Mouse (Mus musculus) forebrain, embryonic 10.5 days (tissue): ENCODE results near the gene Ccdc163. TPM values are rescaled to one million over a fixed set of nuclear protein-coding genes. Genes with fewer than 3 reads are reported as not detected.

ENCODE experiments used
- DNase-seq: peaks from one replicate; pipeline ENCODE4 v3.0.0-alpha.2; 2017; ENCODE audit warnings: low spot score; ENCODE audit errors: extremely low spot score
- H3K27ac ChIP-seq: fragments of 300-500 bp; sonication (generic); 2 replicates; pipeline ENCODE4 v1.5.1; 2016; ENCODE audit warnings: mild to moderate bottlenecking
- H3K27me3 ChIP-seq: fragments of 300-500 bp; sonication (generic); 2 replicates; pipeline ENCODE4 v1.6.1; 2016; ENCODE audit warnings: mild to moderate bottlenecking; ENCODE audit not compliant: poor library complexity, severe bottlenecking
- H3K36me3 ChIP-seq: fragments of 300-500 bp; sonication (generic); replicated peaks from 2 replicates; pipeline ENCODE4 v1.6.1; 2016; ENCODE audit warnings: mild to moderate bottlenecking, moderate library complexity
- H3K4me1 ChIP-seq: fragments of 300-500 bp; sonication (generic); 2 replicates; pipeline ENCODE4 v1.6.1; 2016
- H3K4me3 ChIP-seq: fragments of 300-500 bp; sonication (generic); 2 replicates; pipeline ENCODE4 v1.5.1; 2016; ENCODE audit warnings: mild to moderate bottlenecking, moderate library complexity
- H3K9me3 ChIP-seq: fragments of 300-500 bp; sonication (generic); 2 replicates; pipeline ENCODE4 v1.6.1; 2016; ENCODE audit warnings: mild to moderate bottlenecking, moderate library complexity
- WGBS: fragments of 180-500 bp; shearing (Covaris S2); methylation state at CpG from one replicate; pipeline ENCODE4 v1.1.7; 2016; 5-methylcytosine and 5-hydroxymethylcytosine counted together
- polyA plus RNA-seq: library from polyadenylated mRNA; unstranded; fragments of >200 nt; fragmentation: Nextera tagmentation; extraction: Ambion mirVana; gene quantifications from 2 replicates; pipeline ENCODE4 v1.2.1, GENCODE M21; 2016

Ccdc163 gene
- polyA plus RNA-seq, 1 experiment from 2014 or later = 31.5 TPM

DNA sequence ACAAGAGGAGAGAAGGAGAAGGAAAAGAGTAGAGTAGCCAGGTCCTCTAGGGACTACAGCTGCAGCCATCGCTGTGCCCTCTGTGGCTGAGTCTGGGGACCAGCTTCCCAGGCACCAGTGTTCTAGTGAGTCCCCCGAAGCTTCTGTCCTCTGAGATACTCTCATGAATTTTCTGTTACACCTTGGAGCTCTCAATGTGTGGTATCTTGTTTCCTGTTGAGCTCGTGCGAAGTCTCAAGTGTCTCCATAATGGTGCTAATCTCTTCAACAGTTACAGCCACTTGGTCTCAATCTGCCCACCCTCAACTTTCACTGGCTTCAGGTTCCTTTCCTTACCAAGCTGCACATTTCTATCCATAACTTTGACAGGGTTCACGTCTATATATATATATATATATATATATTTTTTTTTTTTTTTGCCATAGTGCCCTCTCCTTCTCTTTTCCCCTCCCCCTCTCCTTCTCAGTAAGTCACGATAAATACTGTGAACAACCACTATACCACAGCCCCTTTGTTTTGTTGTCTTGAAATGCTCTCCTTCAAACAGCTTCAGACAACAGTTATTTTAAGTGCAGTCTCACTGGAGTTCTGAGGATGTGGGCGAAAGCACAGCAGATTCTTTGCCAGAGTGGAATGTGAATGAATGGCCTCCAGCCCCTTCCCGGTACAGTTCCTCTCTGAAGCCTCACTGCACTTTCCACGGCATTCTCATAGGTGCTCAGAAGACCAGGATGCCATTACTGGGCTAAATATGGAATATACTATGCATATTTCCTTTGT lies 30.9 kb downstream of the Ccdc163 start:
- Histone ChIP-seq H3K27ac (no peak overlapping the region), H3K27me3 (no peaks in the 10 kb centered on the region), H3K4me3 (no peak overlapping the region), H3K9me3 (no peaks in the 10 kb centered on the region), H3K36me3 (0 out of 2 replicates have a peak, but pooled peaks cover 4% of the 10 kb centered on the region), H3K4me1 (no peaks in the 10 kb centered on the region)
- DNase-seq = no peak
- 89% methylated on average over 9 of the region's 9 CpGs for WGBS

DNA sequence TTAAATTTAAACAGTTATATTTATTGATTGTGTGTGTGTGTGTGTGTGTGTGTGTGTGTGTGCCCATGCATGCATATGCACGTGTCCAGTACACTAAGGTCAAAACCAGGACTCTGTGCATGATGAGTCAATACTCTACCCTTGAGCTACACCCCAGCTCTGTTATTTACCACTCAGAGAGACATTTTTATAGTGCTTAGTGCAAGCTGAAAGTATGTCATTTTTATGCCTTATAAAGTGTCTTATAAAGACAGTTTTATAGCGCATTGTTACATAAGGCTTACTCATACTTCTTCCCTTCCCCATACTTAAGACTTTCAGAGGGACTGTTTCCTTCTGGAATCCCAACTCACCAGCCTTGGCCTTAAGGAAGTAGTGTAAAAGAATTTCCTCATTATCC lies 41.4 kb downstream of the Ccdc163 start:
- Histone ChIP-seq H3K9me3 (no peaks in the 10 kb centered on the region), H3K36me3 (no peaks in the 10 kb centered on the region), H3K4me1 (no peaks in the 10 kb centered on the region), H3K4me3 (no peak overlapping the region), H3K27me3 (no peaks in the 10 kb centered on the region), H3K27ac (no peak overlapping the region)
- 93% methylated on average over 2 of the region's 2 CpGs for whole genome bisulfite sequencing
- DNase-seq = no peak

DNA sequence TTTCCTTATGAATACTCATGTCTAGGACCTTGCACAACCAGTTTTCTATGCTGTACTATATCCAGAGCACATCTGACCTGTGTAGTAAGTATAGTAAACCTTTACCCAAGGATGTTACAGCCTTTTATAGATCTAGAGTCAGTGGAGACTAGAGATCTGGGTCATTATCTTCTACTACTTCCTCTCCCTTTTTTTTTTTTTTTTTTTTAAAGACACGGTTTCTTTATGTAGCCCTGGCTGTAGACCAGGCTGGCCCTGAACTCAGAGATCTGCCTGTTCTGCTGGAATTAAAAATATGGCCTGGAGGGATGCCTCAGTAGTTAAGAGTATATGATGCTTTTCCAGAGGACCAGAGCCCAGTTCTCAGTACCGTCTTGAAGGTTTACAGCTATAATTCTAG lies 53.6 kb downstream of the Ccdc163 start:
- 87% methylated on average over 2 of the region's 2 CpGs for WGBS
- Histone ChIP-seq H3K27ac (no peak overlapping the region), H3K9me3 (no peaks in the 10 kb centered on the region), H3K4me3 (no peak overlapping the region), H3K36me3 (no peaks in the 10 kb centered on the region), H3K4me1 (no peaks in the 10 kb centered on the region), H3K27me3 (no peaks in the 10 kb centered on the region)
- no peak for DNase-seq

DNA sequence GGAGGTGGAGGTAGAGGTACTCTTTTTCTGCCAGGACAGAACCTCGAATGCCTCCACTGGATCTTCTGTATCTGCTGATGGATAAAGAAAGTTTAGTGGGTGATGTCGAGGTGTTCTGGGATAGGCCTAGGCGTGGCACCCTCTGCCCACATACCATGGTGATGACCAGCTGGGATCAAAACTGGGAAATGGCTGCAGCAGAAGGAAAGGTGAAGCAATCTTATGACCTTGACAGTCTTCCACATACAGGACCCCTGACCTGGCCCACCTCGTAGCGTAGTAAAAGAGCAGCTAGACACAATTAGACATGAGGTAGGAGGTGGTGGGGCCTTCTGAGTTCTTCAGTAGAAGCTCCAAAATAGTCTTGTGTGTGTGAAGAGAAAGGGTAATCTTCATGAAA lies 55.7 kb downstream of the Ccdc163 start:
- H3K9me3 ChIP-seq = no peaks in the 10 kb centered on the region
- no peaks in the 10 kb centered on the region for H3K27me3 ChIP-seq
- no peak overlapping the region for H3K27ac ChIP-seq
- H3K36me3 ChIP-seq = no peaks in the 10 kb centered on the region
- no peak for DNase-seq
- WGBS = 88% methylated on average over 5 of the region's 5 CpGs
- H3K4me1 ChIP-seq = no peaks in the 10 kb centered on the region
- no peak overlapping the region for H3K4me3 ChIP-seq

DNA sequence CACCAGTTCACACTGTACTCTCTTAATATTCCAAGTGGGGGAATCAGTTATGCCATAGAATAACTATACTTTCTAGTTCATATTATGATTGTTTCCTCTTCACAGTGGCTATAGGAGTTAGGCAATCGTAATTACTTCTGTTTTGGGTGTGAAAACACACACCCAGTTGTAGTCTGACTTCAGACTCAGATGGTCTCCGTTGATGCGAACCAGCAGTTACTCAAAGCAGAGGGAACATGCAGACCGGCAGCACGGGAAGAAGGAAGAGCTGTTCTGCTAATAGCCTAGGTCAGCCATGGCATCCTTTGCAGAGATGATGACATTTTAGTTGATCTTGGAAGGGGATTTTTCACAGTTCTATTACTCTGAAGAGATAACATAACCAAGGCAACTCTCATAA lies 60.2 kb downstream of the Ccdc163 start:
- no peaks in the 10 kb centered on the region for H3K9me3 ChIP-seq
- no peak overlapping the region for H3K4me3 ChIP-seq
- no peaks in the 10 kb centered on the region for H3K27me3 ChIP-seq
- H3K4me1 ChIP-seq = no peaks in the 10 kb centered on the region
- no peak overlapping the region for H3K27ac ChIP-seq
- no peaks in the 10 kb centered on the region for H3K36me3 ChIP-seq
- no peak for DNase-seq
- WGBS = 85% methylated on average over 5 of the region's 5 CpGs

DNA sequence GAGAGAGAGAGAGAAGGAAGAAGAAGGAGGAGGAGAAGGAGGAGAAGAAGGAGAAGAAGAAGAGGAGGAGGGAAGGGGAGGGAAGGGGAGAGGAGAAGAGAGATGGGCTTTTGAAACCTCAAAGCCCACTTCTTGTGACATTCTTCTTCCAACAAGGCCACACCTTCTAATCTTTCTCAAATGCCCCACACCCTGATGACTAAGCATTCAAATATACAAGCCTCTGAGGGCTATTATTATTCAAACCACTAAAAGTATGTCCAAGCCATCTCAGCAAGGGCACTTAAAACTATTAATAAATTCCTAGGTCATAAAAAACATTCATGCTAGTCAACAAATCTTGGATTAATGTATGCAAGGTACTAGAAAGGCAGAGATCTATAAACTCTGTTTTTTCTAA lies 60.8 kb downstream of the Ccdc163 start:
- H3K4me1 ChIP-seq = no peaks in the 10 kb centered on the region
- no peak for DNase-seq
- no peaks in the 10 kb centered on the region for H3K36me3 ChIP-seq
- H3K27ac ChIP-seq = no peak overlapping the region
- no peaks in the 10 kb centered on the region for H3K9me3 ChIP-seq
- H3K4me3 ChIP-seq = no peak overlapping the region
- H3K27me3 ChIP-seq = no peaks in the 10 kb centered on the region

DNA sequence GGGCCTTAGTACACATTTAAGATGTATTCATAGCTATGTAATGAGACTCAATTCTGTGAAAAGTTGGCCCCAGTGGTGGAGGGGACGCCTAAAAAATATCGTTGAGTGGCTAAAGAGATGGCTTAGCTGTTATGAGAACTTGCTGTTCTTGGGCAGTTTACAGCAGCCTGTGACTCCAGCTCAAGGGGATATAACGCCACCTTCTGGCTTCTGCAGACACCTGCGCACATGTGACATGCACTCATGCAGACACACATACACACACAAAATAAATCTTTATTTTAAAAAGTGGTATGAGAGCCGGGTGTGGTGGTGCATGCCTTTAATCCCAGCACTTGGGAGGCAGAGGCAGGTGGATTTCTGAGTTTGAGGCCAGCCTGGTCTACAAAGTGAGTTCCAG lies 68.1 kb downstream of the Ccdc163 start:
- WGBS = 90% methylated on average over 5 of the region's 5 CpGs

DNA sequence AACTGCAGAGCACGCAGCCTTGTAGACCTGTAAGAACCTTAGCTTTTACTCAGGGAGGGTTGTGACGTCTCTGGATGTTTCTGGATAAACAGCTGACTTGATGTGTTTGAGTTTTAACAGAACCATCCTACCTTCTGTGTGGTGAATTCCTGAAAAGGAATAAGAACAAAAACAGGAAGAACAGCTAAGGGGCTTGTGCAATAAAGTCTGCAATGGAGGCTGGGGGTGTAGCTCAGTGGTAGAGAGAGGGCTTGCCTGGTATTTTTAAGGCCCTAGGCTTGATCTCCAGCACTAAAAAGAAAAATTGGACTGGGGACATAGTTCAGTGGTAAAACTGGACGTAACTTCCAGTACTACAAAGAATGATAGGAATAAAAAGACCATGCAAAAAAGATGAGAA lies 68.8 kb downstream of the Ccdc163 start:
- Histone ChIP-seq H3K36me3 (no peaks in the 10 kb centered on the region), H3K27me3 (0 out of 2 replicates have a peak, but pooled peaks cover 7% of the 10 kb centered on the region), H3K9me3 (no peaks in the 10 kb centered on the region), H3K27ac (no peak overlapping the region), H3K4me3 (no peak overlapping the region), H3K4me1 (peaks cover 11% of the 10 kb centered on the region)
- WGBS = 91% methylated on average over 3 of the region's 3 CpGs
- no peak for DNase-seq

More for the DNA sequence above, 68.1 kb downstream of the Ccdc163 start:
- no peak overlapping the region for H3K4me3 ChIP-seq
- no peak for DNase-seq
- H3K4me1 ChIP-seq = peaks cover 4% of the 10 kb centered on the region
- H3K27me3 ChIP-seq = 0 out of 2 replicates have a peak, but pooled peaks cover 4% of the 10 kb centered on the region
- H3K36me3 ChIP-seq = no peaks in the 10 kb centered on the region
- no peaks in the 10 kb centered on the region for H3K9me3 ChIP-seq
- H3K27ac ChIP-seq = no peak overlapping the region

DNA sequence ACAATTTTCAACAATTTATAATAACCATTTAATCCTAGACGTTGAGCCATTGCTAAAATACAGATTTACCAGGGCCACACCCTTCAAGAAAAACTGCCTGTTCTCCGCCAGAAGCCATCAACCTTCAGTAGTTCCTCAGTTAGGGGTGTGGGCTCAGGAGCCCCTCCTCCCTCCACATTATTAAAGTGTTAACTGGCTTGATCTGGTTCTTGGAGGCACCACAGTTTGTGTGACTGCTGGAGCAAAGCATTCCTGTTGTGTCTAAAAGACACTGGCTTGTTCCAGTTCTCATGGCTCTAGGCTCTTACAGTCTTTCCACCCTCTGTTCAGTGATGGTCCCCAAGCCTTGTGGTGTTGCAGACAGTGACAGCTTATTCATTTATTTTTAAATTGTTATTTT lies 72.2 kb downstream of the Ccdc163 start:
- H3K4me3 ChIP-seq = no peak overlapping the region
- no peak for DNase-seq
- H3K27me3 ChIP-seq = 0 out of 2 replicates have a peak, but pooled peaks cover 7% of the 10 kb centered on the region
- peaks cover 20% of the 10 kb centered on the region for H3K4me1 ChIP-seq
- H3K9me3 ChIP-seq = no peaks in the 10 kb centered on the region
- H3K27ac ChIP-seq = no peak overlapping the region
- no peaks in the 10 kb centered on the region for H3K36me3 ChIP-seq
- WGBS = 76% methylated on average over 2 of the region's 2 CpGs

DNA sequence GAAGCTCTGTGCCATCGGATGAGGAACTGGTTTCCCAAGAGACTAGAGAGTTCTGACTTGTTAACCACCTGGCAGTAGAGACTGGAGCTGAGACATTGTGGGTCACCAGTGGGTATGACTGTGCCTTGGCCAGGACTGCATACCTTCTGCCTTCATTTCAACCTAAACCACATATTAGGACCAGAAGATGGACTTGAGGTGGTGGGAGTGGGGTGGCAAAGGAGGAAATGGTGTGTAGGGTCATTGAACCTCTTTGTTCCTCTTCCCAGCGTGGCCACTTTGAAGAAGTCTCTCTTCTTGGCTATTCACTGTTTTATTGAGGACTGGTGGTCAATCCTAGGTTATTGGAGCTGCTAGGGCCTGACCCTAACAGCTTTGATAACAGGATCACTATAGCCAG lies 73.1 kb downstream of the Ccdc163 start:
- Histone ChIP-seq H3K36me3 (no peaks in the 10 kb centered on the region), H3K9me3 (peaks cover 4% of the 10 kb centered on the region; the same call in 1 of the 2 replicates), H3K4me1 (peaks cover 20% of the 10 kb centered on the region), H3K4me3 (no peak overlapping the region), H3K27me3 (0 out of 2 replicates have a peak, but pooled peaks cover 7% of the 10 kb centered on the region), H3K27ac (no peak overlapping the region)
- 51% methylated on average over 2 of the region's 2 CpGs for WGBS
- no peak for DNase-seq

DNA sequence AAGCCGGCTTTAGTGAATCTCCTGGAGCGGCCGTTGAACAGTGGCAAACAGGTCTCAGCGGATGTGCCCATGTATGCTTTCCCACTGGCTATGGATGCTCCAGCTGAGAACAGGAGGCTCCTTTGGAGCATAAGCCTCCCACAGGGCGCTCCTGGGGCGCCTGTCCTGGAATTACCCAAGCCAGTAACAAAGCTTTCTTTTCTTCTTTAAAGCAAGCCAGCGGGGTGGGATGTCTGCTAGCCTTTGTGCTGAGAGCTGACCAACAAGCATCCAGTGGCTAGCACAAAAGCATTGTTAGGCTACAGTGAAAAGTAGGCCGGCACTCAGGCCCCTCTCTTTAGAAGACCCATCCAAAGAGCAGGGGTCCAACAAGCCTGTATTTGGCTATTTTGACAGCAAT lies 73.9 kb downstream of the Ccdc163 start:
- peak overlapping the region; percentile 24; the same call in 1 of the 2 replicates for H3K4me3 ChIP-seq
- WGBS = 7% methylated on average over 8 of the region's 8 CpGs
- DNase-seq = peak; percentile 29
- H3K9me3 ChIP-seq = peaks cover 5% of the 10 kb centered on the region; the same call in 1 of the 2 replicates
- H3K27me3 ChIP-seq = 0 out of 2 replicates have a peak, but pooled peaks cover 7% of the 10 kb centered on the region
- H3K4me1 ChIP-seq = peaks cover 20% of the 10 kb centered on the region
- H3K36me3 ChIP-seq = no peaks in the 10 kb centered on the region
- peak overlapping the region; percentile 76 for H3K27ac ChIP-seq

DNA sequence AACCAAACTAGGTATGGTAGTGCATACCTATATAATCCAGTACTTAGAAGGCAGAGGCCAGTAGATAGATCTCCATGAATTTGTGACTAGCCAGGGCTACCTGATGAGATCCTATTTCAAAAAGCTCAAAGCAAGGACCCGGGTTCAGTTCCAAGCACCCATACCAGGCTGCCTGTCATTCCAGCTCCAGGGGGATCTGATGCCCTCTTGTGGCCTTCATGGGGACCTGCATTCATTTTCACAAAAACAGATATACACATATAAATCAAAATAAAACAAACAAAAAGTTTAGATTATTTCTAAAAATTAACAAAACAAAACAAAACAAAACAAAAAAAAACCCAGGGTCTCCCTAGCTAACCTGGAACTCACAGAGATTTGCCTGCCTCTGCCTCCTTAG lies 78.3 kb downstream of the Ccdc163 start:
- peaks cover 5% of the 10 kb centered on the region; the same call in 1 of the 2 replicates for H3K9me3 ChIP-seq
- 0 out of 2 replicates have a peak, but pooled peaks cover 1% of the 10 kb centered on the region for H3K27me3 ChIP-seq
- H3K4me1 ChIP-seq = peaks cover 14% of the 10 kb centered on the region
- 90% methylated on average over 1 of the region's 1 CpGs for WGBS
- no peaks in the 10 kb centered on the region for H3K36me3 ChIP-seq
- no peak overlapping the region for H3K4me3 ChIP-seq
- no peak for DNase-seq
- H3K27ac ChIP-seq = no peak overlapping the region

DNA sequence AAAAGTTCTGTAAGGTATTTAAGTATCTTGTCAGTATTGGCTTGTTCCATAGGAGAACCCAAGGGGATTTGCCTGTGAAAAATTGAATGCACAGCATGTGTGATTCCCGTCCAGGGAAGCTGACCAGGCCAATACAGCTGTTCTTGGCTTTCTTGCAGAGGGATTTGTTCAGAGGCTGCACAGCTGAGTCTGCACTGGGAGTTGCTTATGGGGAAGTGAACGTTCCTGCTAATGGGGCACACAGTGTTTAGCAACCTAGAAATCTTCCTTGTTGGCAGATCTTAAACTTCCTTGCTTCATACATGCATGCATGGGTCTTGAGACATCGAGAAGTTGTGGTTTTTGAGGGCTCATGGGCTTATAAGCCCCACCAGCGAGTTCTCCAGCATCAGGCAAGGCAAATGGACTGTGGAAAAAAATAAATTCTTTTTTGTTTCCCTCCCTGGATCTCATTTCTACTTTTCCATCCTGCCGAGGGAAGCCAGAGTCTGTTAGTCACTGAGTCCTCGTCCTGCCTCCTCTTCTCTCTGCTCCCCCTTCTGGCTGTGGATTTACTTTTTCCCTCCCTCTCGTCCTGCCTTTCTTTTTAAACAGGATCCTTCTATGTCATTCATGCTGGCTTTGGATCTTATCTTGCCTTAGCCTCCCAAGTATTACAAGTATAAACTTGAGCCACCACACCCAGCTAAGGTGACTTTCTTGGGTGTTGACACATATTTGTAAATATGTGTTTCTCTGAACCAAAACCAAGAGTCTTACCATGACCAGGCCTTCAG lies 79.9 kb downstream of the Ccdc163 start:
- DNase-seq = no peak
- H3K9me3 ChIP-seq = peaks cover 5% of the 10 kb centered on the region; the same call in 1 of the 2 replicates
- no peaks in the 10 kb centered on the region; the same call in 1 of the 2 replicates for H3K4me1 ChIP-seq
- no peaks in the 10 kb centered on the region for H3K36me3 ChIP-seq
- WGBS = 43% methylated on average over 7 of the region's 7 CpGs
- H3K4me3 ChIP-seq = no peak overlapping the region
- no peak overlapping the region for H3K27ac ChIP-seq
- H3K27me3 ChIP-seq = no peaks in the 10 kb centered on the region
